Mouse (Mus musculus): ENCODE measurements around the gene Cnih4. TPM values are rescaled to one million over a fixed set of nuclear protein-coding genes. Genes with fewer than 3 reads are reported as not detected.

The Cnih4 gene
- total and polyA plus RNA-seq, 3 experiments: 69.4 to 141 TPM; not detected in 1

DNA sequence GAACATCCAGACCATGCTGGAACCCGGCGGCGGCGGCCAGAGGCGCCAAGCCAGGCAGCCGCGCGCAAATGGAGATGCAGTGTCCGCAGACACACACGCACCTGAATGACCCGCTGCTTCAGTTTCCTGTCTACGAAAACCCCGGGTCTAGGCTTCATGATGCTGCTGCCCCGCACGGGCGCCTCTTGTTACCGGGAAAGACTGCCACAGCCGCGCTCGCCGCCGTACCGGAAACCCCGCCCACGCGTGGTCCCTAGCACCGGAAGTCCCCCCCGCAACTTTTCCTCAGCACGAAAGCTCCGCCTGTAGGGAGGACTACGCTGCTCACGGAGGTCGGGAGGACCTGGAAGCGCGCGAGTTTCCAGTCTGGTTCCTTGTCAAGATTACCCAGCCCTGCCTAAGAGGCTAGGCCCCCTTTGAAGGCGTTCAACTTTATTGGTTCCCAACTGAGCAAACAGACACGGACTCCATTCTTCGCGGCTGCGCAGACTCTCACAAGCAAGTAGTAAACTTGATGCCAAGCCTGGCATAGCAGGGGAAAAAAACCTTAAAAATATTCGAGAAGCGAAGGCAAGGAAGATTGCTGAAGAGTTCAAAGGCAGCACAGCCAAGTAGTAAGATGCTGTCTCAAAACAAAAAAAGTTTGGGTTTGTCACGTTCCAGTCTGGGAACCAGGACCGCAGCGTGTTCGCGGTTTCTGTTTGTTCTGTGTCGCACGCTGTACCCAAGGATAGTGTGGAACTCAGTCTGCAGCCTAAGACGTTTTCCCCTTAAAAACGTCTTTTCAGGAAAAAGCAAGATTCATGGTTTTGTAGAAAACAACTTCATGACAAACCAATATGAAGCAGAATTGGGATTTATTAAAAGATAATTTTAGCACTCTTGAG is at the start of gene Cnih4, which contains the start of gene Nvl (continued):
- TF ChIP-seq USF2 (IDR thresholded peaks at IDR 0.05; ENCODE audit: borderline replicate concordance in 1 of 2, insufficient read depth in 1 of 2, low read depth in 1 of 2, low read length in 2 of 2): no peak
- TF ChIP-seq ELF1 (IDR thresholded peaks at IDR 0.05; ENCODE audit: low read depth, low read length): peak; percentile 88
- no peak for TF ChIP-seq JUND (IDR thresholded peaks at IDR 0.05; ENCODE audit: low read depth, low read length)
- peak; percentile 45; the same call in 1 of the 2 replicates for TF ChIP-seq GATA1 (IDR thresholded peaks at IDR 0.05; ENCODE audit: low read depth, low read length)
- peak; percentile 90 for TF ChIP-seq MXI1 (IDR thresholded peaks at IDR 0.05; ENCODE audit: low read depth, low read length)

- H3K27ac ChIP-seq (ENCODE audit: control insufficient read depth, low read depth, low read length): no peak overlapping the region
- H3K36me3 ChIP-seq (ENCODE audit: control insufficient read depth in 1 of 2, insufficient read depth in 2 of 2, low read length in 2 of 2): peaks cover 0 to 51% of the 10 kb centered on the region in 2 experiments; a peak in 2 of 4 replicates
- DNase-seq (ENCODE audit: low read depth, low spot score): no peak
- no peaks in the 10 kb centered on the region for H3K79me2 ChIP-seq (ENCODE audit: control insufficient read depth, insufficient read depth, low read length, poor library complexity)
- H3K9me3 ChIP-seq (replicated peaks; ENCODE audit: insufficient read depth, low read length): no peaks in the 10 kb centered on the region
- no peaks in the 10 kb centered on the region for H3K27me3 ChIP-seq (ENCODE audit: control insufficient read depth in 1 of 2, insufficient read depth in 2 of 2, low read length in 2 of 2)
- no peaks in the 10 kb centered on the region for H3K4me1 ChIP-seq (ENCODE audit: control insufficient read depth in 1 of 2, insufficient read depth in 2 of 2, low read length in 2 of 2)
- H3K9ac ChIP-seq (ENCODE audit: control insufficient read depth, low read depth, low read length, poor library complexity, severe bottlenecking): no peak overlapping the region
- H3K4me3 ChIP-seq (ENCODE audit: control insufficient read depth in 1 of 2, insufficient read depth in 1 of 2, low read depth in 2 of 2, low read length in 2 of 2): no peak overlapping the region
- TF ChIP-seq MYB (IDR thresholded peaks at IDR 0.05; ENCODE audit: low read depth, low read length) (no peak), SIN3A (IDR thresholded peaks at IDR 0.05; ENCODE audit: low read length) (no peak), NRF1 (IDR thresholded peaks at IDR 0.05; ENCODE audit: insufficient read depth, low read depth, low read length, poor library complexity, severe bottlenecking) (no peak), UBTF (IDR thresholded peaks at IDR 0.05; ENCODE audit: borderline replicate concordance, insufficient read depth, low read depth, low read length) (no peak), POLR2A (IDR thresholded peaks at IDR 0.05; ENCODE audit: control insufficient read depth in 1 of 2, insufficient read depth in 1 of 2, low read depth in 1 of 2, low read length in 2 of 2, poor library complexity in 1 of 2) (no peak), TBP (IDR thresholded peaks at IDR 0.05; ENCODE audit: low read depth, low read length) (no peak), USF2 (IDR thresholded peaks at IDR 0.05; ENCODE audit: borderline replicate concordance in 1 of 2, insufficient read depth in 1 of 2, low read depth in 1 of 2, low read length in 2 of 2) (no peak), CHD2 (IDR thresholded peaks at IDR 0.05; ENCODE audit: low read length) (no peak), TAL1 (IDR thresholded peaks at IDR 0.05; ENCODE audit: low read length) (no peak), RCOR1 (IDR thresholded peaks at IDR 0.05; ENCODE audit: low read depth, low read length) (no peak), NELFE (IDR thresholded peaks at IDR 0.05; ENCODE audit: low read depth, low read length) (no peak), MAFK (IDR thresholded peaks at IDR 0.05; ENCODE audit: borderline replicate concordance, low read depth, low read length) (no peak), POLR2AphosphoS2 (IDR thresholded peaks at IDR 0.05; ENCODE audit: low read length) (no peak), ZKSCAN1 (IDR thresholded peaks at IDR 0.05; ENCODE audit: low read depth, low read length) (no peak), ZNF384 (IDR thresholded peaks at IDR 0.05; ENCODE audit: low read depth, low read length) (no peak), KAT2A (conservative IDR thresholded peaks at IDR 0.05; ENCODE audit: low read depth, low read length) (no peak), EP300 (IDR thresholded peaks at IDR 0.05; ENCODE audit: low read depth in 1 of 2, low read length in 2 of 2) (no peak), POLR2AphosphoS5 (IDR thresholded peaks at IDR 0.05; ENCODE audit: borderline replicate concordance, low read depth, low read length) (no peak)
These were observed 27.4 kb upstream of the Cnih4 start for GRCm38 (mm10) chr1:181117112-181117511.

All from MEL (cell line).